Mouse (Mus musculus) brain, embryonic 14.5 days (tissue): Measurements from ENCODE around the gene Serinc5. TPM values are rescaled to one million over a fixed set of nuclear protein-coding genes. Genes with fewer than 3 reads are reported as not detected.

Experiments
- DNase-seq: peaks from one replicate; pipeline ENCODE4 v3.0.0-alpha.2; 2011; ENCODE audit warnings: low read depth
- CTCF ChIP-seq: fragments of 200-500 bp; IDR thresholded peaks from 2 replicates; pipeline ENCODE4 v1.5.1; 2012; ENCODE audit warnings: inconsistent platforms, mild to moderate bottlenecking, moderate library complexity, borderline replicate concordance; ENCODE audit not compliant: insufficient read depth, insufficient read length; ENCODE audit errors: extremely low read depth
- POLR2A ChIP-seq: fragments of 200-500 bp; IDR thresholded peaks from 2 replicates; pipeline ENCODE4 v1.6.1; 2012; ENCODE audit warnings: mild to moderate bottlenecking, inconsistent platforms, borderline replicate concordance; ENCODE audit not compliant: poor library complexity, insufficient read depth, insufficient read length, severe bottlenecking; ENCODE audit errors: extremely low read depth
- polyA plus RNA-seq: library from polyadenylated mRNA; depleted of rRNA; stranded (reverse); fragments of >200 nt; gene quantifications from 2 replicates; pipeline ENCODE4 v1.2.3, GENCODE M21; 2012; rRNA removed

Gene Serinc5
- polyA plus RNA-seq: 31.7 and 34.8 TPM in 2 replicates

DNA sequence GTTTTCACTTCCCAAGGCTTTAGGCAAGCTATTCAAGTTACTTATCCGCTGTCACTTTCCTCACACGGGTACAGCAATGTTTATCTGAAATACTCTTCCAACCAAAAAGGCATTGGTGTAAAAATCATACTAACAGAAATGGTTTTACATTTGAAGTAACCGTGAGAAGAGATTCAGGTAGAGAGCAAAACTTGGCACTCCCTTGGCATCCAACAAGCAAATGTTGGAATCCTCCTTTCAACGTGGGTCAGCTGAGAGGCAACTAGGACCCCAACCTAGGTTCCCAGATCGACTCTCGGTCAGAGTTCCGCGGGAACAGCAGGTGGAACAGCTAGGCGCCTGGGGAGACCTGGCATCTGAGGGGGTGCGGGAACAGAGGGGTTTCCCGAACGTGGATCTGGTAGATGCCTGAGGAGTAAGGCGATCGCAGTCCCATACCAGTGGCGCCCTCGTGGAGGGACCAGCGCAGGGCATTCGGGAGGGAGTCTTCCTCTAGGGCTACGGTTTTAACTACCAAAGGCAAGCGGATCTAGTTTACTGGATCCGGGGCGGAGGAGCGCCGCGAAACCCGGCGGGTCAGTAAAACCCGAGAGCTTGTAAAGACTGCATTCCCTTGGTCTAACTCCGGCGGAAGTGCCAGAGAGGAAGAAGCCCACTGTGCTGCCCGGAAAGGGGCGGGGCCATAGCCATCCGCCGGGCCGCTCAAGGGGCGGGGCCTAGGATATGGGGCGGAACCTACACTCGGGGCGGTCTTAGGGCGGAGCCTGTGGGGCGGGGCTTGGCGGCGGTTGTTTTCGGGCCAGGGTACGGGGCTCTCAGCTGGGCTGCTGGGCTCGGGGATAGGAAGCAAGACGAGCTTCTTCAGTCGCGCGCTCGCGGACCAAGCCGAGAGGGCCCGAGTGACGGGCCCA, at the start of gene Serinc5:
Serinc5 (plus strand) TSS at position 781 of the 911 bp plus-strand sequence.
- TF ChIP-seq CTCF: no peak
- TF ChIP-seq POLR2A: peak; percentile 56; the same call in 1 of the 2 replicates

DNA sequence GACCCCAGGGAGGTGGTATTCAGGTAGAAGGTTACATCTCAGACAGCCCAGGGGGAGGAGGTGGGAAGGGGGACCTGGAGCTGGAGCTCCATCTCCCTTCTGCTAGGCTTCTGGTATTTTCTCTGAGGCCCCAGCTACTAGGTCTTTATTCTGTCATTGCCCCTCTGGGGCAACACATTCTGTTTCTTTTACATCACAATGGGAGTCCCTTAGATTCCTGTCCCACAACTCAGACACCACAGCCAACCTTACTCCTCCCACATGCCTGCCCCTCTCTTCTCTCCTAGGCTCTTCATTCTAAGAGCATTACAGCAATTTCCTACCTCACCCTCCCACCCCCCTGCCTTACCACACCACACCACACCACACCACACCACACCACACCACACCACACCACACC, 34.8 kb upstream of the Serinc5 start, which contains the start of gene Spz1:
Spz1 (minus strand) TSS at position 101 of the 400 bp plus-strand sequence.
- TF ChIP-seq POLR2A (no peak), CTCF (no peak)
- no peak for DNase-seq

More for the DNA sequence above, at the start of gene Serinc5:
- DNase-seq: peak; percentile 97

DNA sequence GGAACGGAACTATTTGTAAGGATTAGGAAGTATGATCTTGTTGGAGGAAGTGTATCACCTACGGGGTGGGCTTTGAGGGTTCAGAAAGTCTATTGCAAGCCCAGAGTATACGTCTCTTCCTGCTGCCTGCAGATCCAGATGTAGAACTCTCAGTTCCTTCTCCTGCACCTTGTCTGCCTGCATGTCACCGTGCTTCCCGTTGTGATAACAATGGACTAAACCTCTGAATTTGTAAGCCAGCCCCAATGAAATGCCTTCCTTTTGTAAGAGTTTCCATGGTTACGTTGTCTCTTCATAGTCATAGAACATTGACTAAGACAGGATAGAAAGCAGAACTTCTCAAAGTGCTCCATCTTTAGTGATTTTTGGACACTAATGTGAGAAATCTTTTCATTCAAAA, 34.2 kb upstream of the Serinc5 start:
- no peak for DNase-seq
- TF ChIP-seq POLR2A (no peak), CTCF (no peak)

DNA sequence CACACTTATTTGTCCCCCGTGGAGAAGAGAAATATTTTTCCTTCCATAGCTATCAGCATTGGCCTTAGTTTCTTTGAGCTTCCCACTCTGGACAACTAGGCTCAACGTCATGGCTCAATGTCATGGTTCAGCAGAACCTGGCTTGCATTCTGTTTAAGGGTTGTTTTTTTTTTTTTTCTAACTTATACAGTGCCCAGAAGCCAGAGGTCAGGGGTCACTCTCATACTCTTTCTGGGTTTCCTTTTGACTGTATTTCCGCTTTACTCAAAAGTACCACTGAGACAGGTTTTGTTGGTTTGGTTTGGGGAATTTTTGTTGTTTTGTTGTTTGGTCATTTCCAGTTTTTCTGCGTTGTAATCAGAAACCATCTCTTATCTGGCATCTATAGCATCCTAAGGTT, 32.7 kb upstream of the Serinc5 start:
- TF ChIP-seq CTCF (no peak), POLR2A (no peak)
- no peak for DNase-seq

DNA sequence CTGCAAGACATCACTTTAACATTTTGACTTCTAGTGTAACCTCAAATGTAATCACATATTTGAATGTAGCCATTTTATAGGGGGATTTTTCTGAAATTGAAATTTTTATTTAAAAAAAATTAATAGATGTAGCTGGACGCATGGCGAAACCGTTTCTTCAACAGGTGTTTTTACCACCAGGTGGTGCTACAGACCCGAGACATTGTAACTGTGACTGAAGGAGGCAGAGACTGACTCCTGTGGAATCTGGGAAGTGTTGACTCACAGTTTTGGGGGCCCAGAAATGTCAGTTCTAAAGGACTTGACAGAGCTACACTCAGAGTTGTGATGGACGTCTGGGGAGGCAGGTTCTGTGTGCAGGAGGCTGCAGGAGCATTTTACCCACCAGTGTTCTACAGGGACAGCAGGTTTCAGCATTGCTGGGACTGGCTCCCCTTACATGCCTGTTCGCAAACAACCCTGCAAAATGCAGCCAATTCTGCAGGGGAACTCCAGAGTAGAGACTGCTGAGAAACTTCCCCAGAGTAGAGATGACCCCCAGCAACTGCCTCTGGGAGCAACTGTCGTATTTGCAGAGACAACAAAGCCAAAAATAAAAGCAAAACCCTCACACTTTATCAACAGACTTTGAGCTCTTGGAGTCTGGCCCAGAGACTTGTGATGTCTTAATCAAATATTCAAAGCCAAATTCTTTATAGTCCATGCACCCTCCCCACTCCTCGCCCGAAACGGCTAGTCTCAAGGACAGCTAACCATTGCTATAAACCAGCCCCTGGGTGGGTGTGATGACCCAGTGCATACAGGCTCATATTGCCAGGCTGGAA, 30.5 kb upstream of the Serinc5 start:
- no peak for TF ChIP-seq POLR2A
- peak; percentile 66; the same call in 1 of the 2 replicates for TF ChIP-seq CTCF
- peak; percentile 74 for DNase-seq

DNA sequence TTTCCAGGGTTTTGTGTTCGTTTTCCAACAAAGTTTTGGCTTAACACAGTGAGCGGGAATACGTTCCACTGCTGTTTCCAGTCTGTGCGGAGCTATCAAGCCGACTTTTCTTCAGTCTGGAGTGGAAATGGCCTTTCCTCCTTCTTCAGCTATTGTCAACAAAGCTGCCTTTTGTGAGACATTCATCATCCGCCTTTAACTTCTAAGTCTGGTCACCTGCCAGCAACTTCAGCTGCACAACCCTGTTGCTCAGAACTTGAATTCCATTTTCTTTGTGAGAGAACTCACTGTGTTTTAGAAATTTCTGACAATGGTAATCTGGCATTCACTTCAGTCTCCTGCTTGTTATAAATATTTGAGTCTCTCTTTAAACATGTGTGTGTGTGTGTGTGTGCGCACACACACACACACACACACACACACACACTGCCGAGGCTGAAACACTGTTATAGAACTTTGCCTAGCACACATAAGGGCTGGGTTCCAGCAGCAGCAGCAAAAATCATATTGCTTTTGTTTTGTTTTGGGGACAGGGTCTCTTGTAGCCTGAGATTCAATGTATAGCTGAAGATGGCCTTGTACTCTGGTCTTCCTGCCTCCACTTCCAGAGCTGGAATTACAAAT, 26.7 kb upstream of the Serinc5 start:
- DNase-seq: peak; percentile 66
- no peak for TF ChIP-seq POLR2A
- no peak for TF ChIP-seq CTCF

DNA sequence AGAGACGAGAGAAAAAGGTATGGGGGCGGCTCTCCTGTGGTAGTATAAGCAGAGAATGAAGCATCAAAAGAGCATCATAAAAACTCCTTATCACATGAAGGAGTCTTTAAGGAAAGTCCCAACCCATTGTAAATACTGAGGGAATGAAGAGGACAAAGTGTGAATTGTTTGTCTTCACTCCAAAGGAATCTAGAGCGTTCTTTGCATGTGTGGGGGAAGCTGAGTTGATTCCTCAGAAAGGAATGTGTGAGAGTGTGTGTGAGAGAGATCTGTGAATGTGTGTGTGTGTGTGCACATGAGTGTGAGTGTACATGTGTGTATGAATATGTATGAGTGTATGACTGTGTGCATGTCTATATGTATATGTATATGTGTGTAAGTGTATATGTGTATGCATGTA, 22.2 kb upstream of the Serinc5 start:
- DNase-seq: no peak
- no peak for TF ChIP-seq CTCF
- no peak for TF ChIP-seq POLR2A

DNA sequence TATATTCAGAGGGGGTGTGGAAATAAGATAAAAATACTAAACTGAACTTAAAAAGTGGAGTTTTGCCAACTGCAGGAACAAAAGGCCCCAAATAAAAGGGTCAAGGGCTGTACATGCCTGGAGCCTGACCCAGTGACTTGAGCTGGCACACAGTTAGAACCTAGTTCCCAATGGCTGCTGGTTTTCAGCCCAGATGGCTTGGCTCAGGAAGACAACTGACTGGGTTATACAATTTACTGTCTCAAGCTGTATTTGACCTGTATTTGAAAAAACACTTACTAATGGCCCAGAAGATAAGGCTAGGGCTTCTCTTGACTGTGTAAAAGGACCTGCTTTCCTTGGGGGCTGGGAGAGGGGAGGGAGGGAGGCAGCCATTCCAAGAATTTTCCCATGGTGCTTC, 21.6 kb upstream of the Serinc5 start:
- TF ChIP-seq POLR2A (no peak), CTCF (no peak)
- DNase-seq: peak; percentile 39

DNA sequence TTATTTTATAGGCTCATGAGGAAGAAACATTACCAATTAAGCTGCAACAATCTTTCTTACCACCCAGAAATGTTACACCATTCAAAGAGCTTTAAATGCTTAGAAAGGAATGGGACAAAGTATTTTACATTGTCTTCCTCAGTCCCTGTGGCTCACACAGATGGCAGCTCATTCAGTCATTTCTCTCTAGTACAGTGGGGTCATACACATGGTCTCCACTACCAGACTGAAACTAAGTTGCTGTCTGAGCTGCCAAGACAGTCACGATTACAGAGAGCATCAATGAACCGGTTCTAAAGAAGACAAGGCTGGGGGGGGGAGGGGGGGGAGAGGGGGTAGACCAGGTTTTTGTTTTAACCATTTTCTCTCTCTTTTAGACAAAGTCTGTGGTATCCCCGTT, 19.7 kb upstream of the Serinc5 start:
- peak; percentile 52 for DNase-seq
- TF ChIP-seq CTCF: no peak
- no peak for TF ChIP-seq POLR2A

DNA sequence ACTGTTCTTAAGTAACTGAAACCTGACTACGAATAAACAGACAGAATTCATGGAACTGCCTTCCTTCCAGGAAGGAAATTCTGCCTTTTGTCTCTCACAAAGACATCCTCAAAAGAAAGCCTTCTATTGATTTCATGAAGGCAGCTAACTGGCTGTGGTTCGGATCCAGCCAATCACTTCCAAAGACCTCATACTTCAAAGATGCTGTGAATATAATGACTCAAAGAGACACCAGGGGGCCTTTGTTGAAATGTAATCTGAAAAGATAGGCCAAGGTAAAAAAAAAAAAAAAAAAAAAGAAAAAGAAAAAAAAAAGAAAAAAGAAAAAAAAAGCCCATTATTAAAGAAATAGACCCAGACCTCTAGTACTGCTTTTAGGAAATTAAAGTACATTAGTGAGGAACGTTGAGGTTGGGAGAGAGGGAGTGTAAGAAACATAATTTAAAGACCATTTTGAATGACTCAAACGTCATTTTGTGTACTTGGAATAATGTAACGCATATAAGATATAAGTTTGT, 18.6 kb upstream of the Serinc5 start:
- DNase-seq: peak; percentile 72
- TF ChIP-seq POLR2A (no peak), CTCF (no peak)
